Mouse (Mus musculus): ENCODE measurements around the gene Sumo2.
"Not testable (repeated sequence)": the region's sequence is repeated elsewhere in the genome, so short reads cannot be mapped to it uniquely, and the experiment has no call there.

Sumo2 gene

GRCm38 (mm10) chr11:115485155-115485554, 50.9 kb downstream of the Sumo2 start:
- no peak for DNase-seq (ENCODE audit: low read depth, low spot score)

DNA sequence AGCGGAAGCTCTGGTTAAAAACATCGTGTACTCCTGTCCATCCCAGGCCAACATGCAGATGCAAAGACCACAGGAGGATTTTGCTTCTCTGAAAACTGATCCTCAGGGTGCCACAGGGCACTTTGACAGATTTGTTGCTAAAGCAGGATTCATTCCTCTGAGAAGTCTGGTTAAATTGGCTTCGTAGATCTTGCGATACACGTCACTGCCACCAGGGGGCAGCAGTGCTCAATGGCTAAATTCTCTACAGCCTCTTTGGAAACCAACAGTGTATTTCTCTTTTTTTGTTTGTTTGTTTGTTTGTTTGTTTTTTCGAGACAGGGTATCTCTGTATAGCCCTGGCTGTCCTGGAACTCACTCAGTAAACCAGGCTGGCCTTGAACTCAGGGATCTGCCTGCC, 52.4 kb downstream of the Sumo2 start:
- DNase-seq (ENCODE audit: low read depth, low spot score), result peak; percentile 86

DNA sequence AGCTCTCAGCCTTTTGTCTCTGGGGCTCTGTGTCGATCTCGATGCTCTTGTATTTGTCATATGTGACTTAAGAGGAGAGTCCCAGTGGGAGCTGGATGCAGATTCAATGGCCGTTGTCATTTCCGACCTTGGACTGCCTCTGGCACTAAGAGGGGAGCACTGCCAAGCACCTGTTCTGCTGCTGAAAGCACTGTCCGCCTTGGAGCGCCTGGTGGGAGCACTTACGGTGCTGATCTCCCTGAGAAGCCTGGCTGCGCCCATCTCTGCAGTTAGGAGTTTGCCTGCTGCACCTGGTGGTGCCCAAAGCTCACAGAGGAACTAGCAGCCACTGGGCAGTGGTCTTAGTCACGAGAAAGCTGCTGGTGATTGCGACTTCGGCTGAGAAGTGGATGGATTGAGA, 52.8 kb downstream of the Sumo2 start:
- DNase-seq (ENCODE audit: low read depth, low spot score), result no peak

DNA sequence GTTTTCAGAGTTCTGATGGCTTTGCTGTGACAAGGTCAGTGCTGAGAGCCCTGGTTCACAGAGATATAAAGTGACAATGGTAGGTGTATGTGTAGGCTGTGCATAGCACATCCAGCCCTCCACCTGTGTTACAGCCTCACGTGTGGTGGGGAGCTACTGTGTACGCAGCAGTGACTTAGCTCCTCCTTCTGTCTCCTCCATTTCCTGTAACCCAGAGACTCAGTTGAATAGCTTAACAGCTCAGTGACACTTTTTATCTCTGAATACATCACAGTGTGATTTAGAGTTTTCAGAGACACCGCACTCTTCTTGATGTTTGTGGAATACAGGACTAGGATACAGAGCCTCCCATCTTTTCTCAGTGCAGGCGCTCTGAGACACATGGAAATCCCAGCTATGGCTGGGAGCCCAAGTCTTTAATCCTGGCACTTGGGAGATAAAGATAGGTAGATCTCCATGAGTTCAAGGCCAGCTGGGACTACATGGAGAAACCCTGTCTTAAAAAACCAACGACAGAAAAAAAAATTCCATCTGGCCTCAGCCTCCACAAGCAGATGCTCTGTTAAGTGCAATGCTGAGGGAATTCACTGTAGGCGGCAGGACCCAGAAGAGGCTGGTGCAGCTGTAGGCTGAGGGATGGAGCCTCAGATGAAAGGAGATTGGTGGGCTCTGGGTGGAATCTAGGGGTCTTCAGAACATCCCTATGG, 54.4 kb downstream of the Sumo2 start:
- DNase-seq (ENCODE audit: low read depth, low spot score), result peak; percentile 90

DNA sequence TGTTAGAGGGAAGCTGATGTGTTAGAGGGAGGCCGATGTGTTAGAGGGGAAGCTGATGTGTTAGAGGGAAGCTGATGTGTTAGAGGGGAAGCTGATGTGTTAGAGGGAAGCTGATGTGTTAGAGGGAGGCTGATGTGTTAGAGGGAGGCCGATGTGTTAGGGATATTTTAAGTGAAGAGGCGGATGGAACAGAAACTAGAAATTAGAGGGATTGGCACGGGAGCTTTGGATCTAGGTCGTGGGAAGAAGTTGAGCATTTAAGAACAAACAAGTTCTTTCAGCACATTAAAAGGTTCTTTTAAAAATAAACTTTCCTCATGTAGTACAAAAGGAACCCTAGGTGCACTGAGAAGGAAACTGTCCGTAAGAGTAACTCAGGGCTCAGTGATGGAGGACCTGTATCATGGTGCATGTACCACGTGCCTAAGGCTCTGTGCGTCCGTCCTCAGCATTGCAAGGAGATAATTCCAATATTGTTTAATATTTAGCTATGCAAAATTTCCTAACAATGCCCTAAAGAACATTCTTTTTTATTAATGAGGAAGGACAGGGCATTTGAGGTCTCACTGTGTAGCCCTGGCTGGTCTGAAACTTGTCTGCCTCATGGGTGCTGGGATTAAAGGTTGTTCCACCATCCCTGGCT, 57.7 kb downstream of the Sumo2 start:
- peak; percentile 69 for DNase-seq (ENCODE audit: low read depth, low spot score)

- DNase-seq (ENCODE audit: low read depth, low spot score), result not testable (repeated sequence)
These were observed 58.7 kb downstream of the Sumo2 start for GRCm38 (mm10) chr11:115477388-115477787.

GRCm38 (mm10) chr11:115476630-115477029, 59.4 kb downstream of the Sumo2 start:
- DNase-seq (ENCODE audit: low read depth, low spot score), result not testable (repeated sequence)

DNA sequence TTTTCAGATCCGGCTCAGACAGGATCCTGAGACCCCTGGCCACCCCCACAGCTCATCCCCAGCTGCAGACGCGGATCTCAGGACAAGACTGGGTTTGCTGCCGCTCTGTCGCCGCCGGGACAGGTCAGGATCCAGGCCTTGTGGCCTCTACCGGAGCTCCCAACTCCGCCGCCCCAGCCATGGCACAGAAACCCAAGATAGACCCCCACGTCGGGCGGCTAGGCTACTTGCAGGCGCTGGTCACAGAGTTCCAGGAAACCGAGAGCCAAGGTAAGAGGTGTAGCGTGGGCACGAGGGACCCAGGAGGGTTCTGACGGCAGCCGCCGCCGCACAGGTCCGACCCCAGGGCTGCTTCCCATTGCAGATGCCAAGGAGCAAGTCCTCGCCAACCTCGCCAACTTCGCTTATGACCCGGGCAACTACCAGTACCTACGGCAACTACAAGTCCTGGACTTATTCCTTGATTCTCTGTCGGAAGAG, 60.3 kb downstream of the Sumo2 start:
- no peak for DNase-seq (ENCODE audit: low read depth, low spot score)

GRCm38 (mm10) chr11:115475025-115475757, 60.9 kb downstream of the Sumo2 start, which contains the start of gene Armc7:
Armc7 (plus strand) TSS chr11:115475667.
- peak; percentile 98 for DNase-seq (ENCODE audit: low read depth, low spot score)

DNA sequence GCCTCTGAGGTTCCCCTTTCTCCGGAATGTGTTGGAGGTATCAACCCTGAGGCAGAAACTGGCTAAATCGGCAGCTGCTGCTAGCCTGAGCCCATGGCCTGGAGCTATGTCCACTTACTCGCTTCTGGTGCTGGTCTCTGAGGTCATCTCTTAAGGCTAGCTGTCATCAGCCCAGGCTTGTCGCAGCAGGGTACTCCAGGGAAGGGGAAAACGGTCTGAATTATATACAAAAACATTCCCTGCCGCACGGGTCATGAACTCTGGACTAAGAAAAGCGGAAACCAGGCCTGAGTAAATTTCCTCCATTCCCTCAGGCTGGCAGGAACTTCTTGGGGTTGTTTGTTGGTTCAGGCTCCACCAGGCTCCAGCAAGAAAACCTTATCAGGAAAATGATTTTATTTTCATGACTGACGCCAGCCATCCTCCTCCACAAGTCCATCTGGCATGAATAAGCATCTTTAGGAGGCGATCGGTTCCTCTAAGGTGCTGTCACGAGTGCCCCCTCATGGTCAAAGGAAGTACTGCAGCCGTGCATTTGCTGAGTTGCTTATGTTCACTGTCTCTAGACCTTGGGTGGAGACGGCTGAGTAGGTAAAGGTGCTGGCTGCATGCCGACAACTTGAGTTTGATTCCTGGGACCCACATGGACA, 62.3 kb downstream of the Sumo2 start:
- DNase-seq (ENCODE audit: low read depth, low spot score), result peak; percentile 98

Measured in brain, adult 2 months (tissue).